Mouse (Mus musculus) CH12.LX (cell line): ENCODE data around the gene Galnt3.

Experiments
- CTCF ChIP-seq, 2 experiments: IDR thresholded peaks in 1 of 2; conservative IDR thresholded peaks in 1 of 2; 2 replicates each; pipeline ENCODE4 v1.5.1; 2011 to 2012; ENCODE audit warnings: low read depth in 2 of 2, low read length in 2 of 2, improper control_type of control experiment in 1 of 2, inconsistent platforms in 1 of 2, mild to moderate bottlenecking in 1 of 2, moderate library complexity in 1 of 2
- HCFC1 ChIP-seq: IDR thresholded peaks from 2 replicates; pipeline ENCODE4 v1.6.1; 2012; ENCODE audit warnings: low read depth, mild to moderate bottlenecking, inconsistent platforms, low read length, improper control_type of control experiment
- KAT2A ChIP-seq: IDR thresholded peaks from 2 replicates; pipeline ENCODE4 v1.6.1; 2012; ENCODE audit warnings: low read length, improper control_type of control experiment, inconsistent platforms; ENCODE audit not compliant: insufficient replicate concordance
- MAX ChIP-seq: IDR thresholded peaks from 2 replicates; pipeline ENCODE4 v1.6.1; 2011; ENCODE audit warnings: low read length, improper control_type of control experiment
- MEF2A ChIP-seq: IDR thresholded peaks from 2 replicates; pipeline ENCODE4 v1.6.1; 2014; ENCODE audit warnings: low read depth, mild to moderate bottlenecking, inconsistent platforms, low read length, improper control_type of control experiment, borderline replicate concordance
- NRF1 ChIP-seq: IDR thresholded peaks from 2 replicates; pipeline ENCODE4 v1.6.1; 2014; ENCODE audit warnings: low read depth, mild to moderate bottlenecking, inconsistent platforms, low read length, improper control_type of control experiment, moderate library complexity
- TCF12 ChIP-seq: IDR thresholded peaks from 2 replicates; pipeline ENCODE4 v1.6.1; 2014; ENCODE audit warnings: low read depth, mild to moderate bottlenecking, inconsistent platforms, low read length, improper control_type of control experiment
- UBTF ChIP-seq: IDR thresholded peaks from 2 replicates; pipeline ENCODE4 v1.6.1; 2012; ENCODE audit warnings: low read depth, mild to moderate bottlenecking, inconsistent platforms, low read length, improper control_type of control experiment, moderate library complexity
- ZNF384 ChIP-seq: IDR thresholded peaks from 2 replicates; pipeline ENCODE4 v1.6.1; 2012; ENCODE audit warnings: low read depth, low read length, improper control_type of control experiment, inconsistent platforms

- no peak for TF ChIP-seq CTCF (conservative IDR thresholded peaks at IDR 0.05 in 1 of 2, IDR thresholded peaks at IDR 0.05 in 1 of 2; ENCODE audit: low read depth in 2 of 2, low read length in 2 of 2)
- no peak for TF ChIP-seq ZNF384
- no peak for TF ChIP-seq TCF12
- no peak for TF ChIP-seq HCFC1
- TF ChIP-seq KAT2A = no peak
- no peak for TF ChIP-seq MEF2A
- no peak for TF ChIP-seq MAX
- TF ChIP-seq UBTF = no peak
- no peak for TF ChIP-seq NRF1
These were observed 46.8 kb upstream of the Galnt3 start for GRCm38 (mm10) chr2:66171643-66172042.
